Mouse (Mus musculus) erythroid progenitor cell, adult 5-6 weeks (primary cell): ENCODE data around the gene Rdx. TPM values are rescaled to one million over a fixed set of nuclear protein-coding genes. Genes with fewer than 3 reads are reported as not detected.
A peak's percentile ranks its signal among the peaks of the same experiment; 100 is the strongest.
"Not testable (repeated sequence)": the region's sequence is repeated elsewhere in the genome, so short reads cannot be mapped to it uniquely, and the experiment has no call there.

ENCODE experiments used
- ATAC-seq: replicated peaks from 2 replicates; pipeline ENCODE4 v1.8.0; 2016; ENCODE audit warnings: moderate number of reproducible peaks, mild to moderate bottlenecking, moderate TSS enrichment, inconsistent platforms; ENCODE audit not compliant: poor library complexity, low FRiP score, severe bottlenecking
- total RNA-seq, 2 experiments: library from RNA; stranded (forward) in 1 of 2; stranded (reverse) in 1 of 2; fragments of 150-400 nt in 1 of 2; fragments of 186-747, 209-891 nt in 1 of 2; gene quantifications; 2 replicates each; pipeline versions ENCODE4 v1.2.3 to v1.2.4; 2015 to 2017; ENCODE audit warnings: low replicate concordance in 2 of 2

Gene Rdx
- total RNA-seq, 2 experiments from 2014 or later, result 51.1 to 79.0 TPM

GRCm38 (mm10) chr9:52050361-52050760 is 3.4 kb downstream of the Rdx start:
- ATAC-seq, result no peak

- ATAC-seq, result no peak
Measured at GRCm38 (mm10) chr9:52052221-52052620, 5.2 kb downstream of the Rdx start.

GRCm38 (mm10) chr9:52055313-52055712 is 8.3 kb downstream of the Rdx start:
- no peak for ATAC-seq

GRCm38 (mm10) chr9:52059788-52060187 is 12.8 kb downstream of the Rdx start:
- no peak for ATAC-seq

DNA sequence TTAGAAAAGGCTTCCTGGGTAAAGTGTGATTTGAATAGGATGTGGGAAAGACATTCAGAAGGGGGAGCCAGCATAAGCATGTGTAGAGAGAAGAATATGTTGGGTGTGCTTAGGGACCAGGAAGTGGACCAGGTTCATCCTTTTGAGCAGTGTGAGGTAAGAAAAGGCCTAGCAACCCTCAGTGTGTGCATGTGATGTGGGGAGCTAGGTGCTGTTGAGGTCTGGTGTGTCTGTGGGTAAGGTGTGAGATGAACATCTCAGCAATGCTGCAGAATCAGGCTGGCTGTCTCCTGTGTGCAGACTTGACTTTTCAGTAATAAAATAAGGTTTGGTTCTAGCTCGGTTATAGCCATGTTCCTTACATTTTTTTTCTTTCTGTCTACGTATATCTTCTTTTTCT is 23.1 kb downstream of the Rdx start:
- no peak for ATAC-seq

- ATAC-seq, result not testable (repeated sequence)
Measured at GRCm38 (mm10) chr9:52071352-52071751, 24.4 kb downstream of the Rdx start.

- no peak for ATAC-seq
Measured at GRCm38 (mm10) chr9:52072202-52072601, 25.2 kb downstream of the Rdx start.

- no peak for ATAC-seq
Measured at GRCm38 (mm10) chr9:52076089-52076488, 29.1 kb downstream of the Rdx start.

- ATAC-seq, result no peak
Measured at GRCm38 (mm10) chr9:52077692-52078091, 30.7 kb downstream of the Rdx start.

DNA sequence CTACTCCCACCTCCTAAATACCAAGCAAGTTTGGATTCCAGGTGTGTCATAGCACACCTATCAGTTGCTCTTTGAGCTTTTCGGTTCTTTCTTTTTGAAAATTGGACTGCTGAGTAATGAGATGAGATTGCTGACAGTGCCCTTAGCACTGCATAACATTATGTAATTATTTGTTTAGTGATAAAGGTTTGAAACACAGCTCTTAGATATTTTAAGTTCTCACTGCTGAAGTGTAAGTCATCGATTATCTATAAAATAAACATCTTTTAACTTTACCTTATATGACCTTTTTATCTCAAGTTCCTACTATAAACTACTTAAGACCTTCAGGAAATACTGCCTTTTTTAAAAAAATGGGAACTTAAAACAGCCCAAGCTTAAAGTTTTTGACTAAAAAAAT is 35.0 kb downstream of the Rdx start:
- no peak for ATAC-seq

DNA sequence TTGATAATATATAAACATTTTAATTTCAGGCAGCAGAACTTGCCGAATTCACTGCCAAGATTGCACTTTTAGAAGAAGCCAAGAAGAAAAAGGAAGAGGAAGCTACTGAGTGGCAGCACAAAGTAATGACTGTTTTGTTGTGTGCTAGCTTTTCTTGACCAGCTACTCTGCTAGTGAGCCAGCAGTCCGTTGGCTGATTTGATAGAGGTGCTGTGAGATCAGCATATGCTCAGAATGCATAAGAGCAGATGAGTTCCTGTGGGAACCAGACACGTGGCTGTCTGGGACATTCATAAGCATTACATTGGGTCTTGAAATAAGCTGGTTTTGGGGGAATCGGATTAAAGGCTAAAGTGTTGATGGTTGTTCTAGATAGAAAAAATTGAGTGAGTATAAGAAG is 35.4 kb downstream of the Rdx start:
- ATAC-seq, result no peak

GRCm38 (mm10) chr9:52091752-52092151 is 44.8 kb downstream of the Rdx start:
- ATAC-seq, result no peak

- no peak for ATAC-seq
Measured at GRCm38 (mm10) chr9:52092311-52092710, 45.3 kb downstream of the Rdx start.

- ATAC-seq, result no peak
Measured at GRCm38 (mm10) chr9:52093108-52093507, 46.1 kb downstream of the Rdx start.

GRCm38 (mm10) chr9:52094016-52094415 is 47.0 kb downstream of the Rdx start:
- no peak for ATAC-seq

DNA sequence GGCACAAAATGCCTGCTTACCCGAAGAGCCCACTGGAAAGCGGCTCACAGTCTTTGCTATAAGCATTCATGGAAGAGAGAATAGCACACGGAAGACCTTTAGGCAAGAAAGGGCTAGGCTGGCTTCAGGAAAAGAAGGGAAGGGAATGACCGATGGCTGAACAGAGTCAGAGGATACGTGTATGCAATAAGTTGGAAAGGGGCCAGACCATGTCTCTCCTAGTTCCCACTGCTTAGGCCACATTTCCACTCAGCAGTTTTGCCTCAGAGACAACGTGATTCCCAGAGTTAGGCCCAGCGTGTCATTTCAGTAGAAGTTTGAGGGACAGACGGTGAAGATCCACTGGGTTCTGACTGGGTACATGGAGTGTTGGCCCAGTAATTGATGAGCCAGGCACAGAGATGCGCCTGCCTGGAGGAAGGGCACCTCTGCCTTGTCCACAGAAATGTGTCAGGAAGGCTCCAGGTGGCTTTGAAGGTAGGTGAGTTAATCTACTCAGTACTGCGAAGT is 47.6 kb downstream of the Rdx start:
- ATAC-seq, result no peak

- ATAC-seq, result no peak
Measured at GRCm38 (mm10) chr9:52095666-52096065, 48.7 kb downstream of the Rdx start.

GRCm38 (mm10) chr9:52097386-52097785 is 50.4 kb downstream of the Rdx start:
- ATAC-seq, result no peak

DNA sequence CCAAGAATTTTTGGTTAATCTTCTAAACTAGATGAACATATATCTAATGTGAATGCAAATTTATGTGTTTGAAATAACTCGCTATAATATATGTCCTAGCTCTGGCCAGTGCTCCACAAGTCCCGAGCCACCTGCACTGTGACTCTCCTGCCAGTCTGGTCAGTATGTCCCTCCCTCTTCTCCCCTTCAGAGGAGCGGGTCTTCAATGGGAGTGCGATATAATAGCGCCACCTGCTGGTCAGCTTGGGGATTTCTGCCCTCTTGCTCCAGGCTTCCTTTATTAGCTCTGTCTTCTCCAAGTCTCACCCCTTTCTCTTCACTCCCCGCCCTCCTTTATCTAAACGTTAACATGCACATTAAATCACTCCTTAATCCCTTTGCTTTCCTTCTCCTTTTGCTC is 51.6 kb downstream of the Rdx start:
- peak; percentile 61; the same call in 1 of the 2 replicates for ATAC-seq

GRCm38 (mm10) chr9:52100426-52100825 is 53.5 kb downstream of the Rdx start:
- no peak for ATAC-seq

DNA sequence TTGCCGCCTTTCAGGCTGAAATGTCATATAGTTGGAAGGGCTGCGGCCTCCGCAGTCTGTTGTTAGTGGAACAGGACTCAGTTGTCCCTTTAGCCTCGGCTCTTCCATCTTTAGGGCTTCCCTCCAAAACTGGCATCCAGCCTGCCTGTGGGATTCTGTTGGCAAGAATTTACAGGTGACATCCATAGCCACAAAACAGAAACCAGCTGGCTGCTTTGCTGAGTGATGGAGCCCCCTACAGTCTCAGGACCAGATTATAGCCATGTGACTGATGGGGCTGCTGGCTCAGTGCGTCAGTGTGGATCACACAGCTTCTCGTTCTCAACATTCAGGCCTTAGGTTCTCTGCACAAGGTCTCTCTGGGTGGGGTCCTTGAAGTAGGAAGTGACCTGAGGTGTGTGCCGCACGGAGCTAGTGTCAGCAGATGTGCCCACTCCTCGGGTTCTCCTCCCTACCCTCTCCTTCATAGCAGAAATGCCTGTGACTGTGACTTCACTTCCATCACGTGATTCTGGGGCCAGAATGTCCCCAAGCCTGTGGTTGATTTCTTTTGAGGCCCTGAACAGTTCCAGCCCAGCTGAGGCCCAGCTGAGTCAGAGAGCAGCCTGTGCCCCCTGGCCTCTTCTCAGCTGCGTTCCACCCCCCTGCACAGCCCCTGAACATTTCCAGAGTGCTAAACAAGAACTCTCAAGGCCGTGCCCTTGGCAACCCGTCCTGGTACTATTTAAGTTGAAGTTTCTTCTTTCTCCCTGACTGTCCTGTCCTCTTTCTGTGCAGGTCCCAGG is 55.3 kb downstream of the Rdx start:
- ATAC-seq, result no peak
